Mouse (Mus musculus) liver, adult (tissue): ENCODE results near the gene Brd3.

ENCODE experiments used
- GATA4 ChIP-seq: IDR thresholded peaks from 2 replicates; pipeline ENCODE4 v1.6.1; 2014; ENCODE audit warnings: mild to moderate bottlenecking, low read length; ENCODE audit not compliant: insufficient replicate concordance

The Brd3 gene

GRCm38 (mm10) chr2:27425751-27426405, 81.6 kb downstream of the Brd3 start:
- TF ChIP-seq GATA4: no peak

- no peak for TF ChIP-seq GATA4
Observed at GRCm38 (mm10) chr2:27425161-27425611, 82.3 kb downstream of the Brd3 start.

- no peak for TF ChIP-seq GATA4
Observed at GRCm38 (mm10) chr2:27423596-27423995, 83.9 kb downstream of the Brd3 start.

- TF ChIP-seq GATA4: no peak
Observed at GRCm38 (mm10) chr2:27421293-27422068, 86.0 kb downstream of the Brd3 start.

GRCm38 (mm10) chr2:27418577-27419070, 88.8 kb downstream of the Brd3 start:
- peak; percentile 30; the same call in 1 of the 2 replicates for TF ChIP-seq GATA4

- no peak for TF ChIP-seq GATA4
Observed at GRCm38 (mm10) chr2:27417648-27418153, 89.8 kb downstream of the Brd3 start.

GRCm38 (mm10) chr2:27416425-27416824, 91.0 kb downstream of the Brd3 start:
- TF ChIP-seq GATA4: peak; percentile 53; the same call in 1 of the 2 replicates

- TF ChIP-seq GATA4: no peak
Observed at GRCm38 (mm10) chr2:27415060-27415783, 92.2 kb downstream of the Brd3 start.

- TF ChIP-seq GATA4: no peak
Observed at GRCm38 (mm10) chr2:27413936-27414657, 93.4 kb downstream of the Brd3 start.

GRCm38 (mm10) chr2:27413582-27413935, 93.9 kb downstream of the Brd3 start:
- no peak for TF ChIP-seq GATA4

GRCm38 (mm10) chr2:27412245-27412800, 95.1 kb downstream of the Brd3 start:
- TF ChIP-seq GATA4: no peak

GRCm38 (mm10) chr2:27411688-27412174, 95.7 kb downstream of the Brd3 start:
- TF ChIP-seq GATA4: no peak

GRCm38 (mm10) chr2:27410518-27411140, 96.8 kb downstream of the Brd3 start:
- no peak for TF ChIP-seq GATA4

- TF ChIP-seq GATA4: no peak
Observed at GRCm38 (mm10) chr2:27408194-27408593, 99.3 kb downstream of the Brd3 start.
